Mouse (Mus musculus) monocyte, adult 59 days (primary cell): ENCODE measurements around the gene Trpc3. TPM values are rescaled to one million over a fixed set of nuclear protein-coding genes. Genes with fewer than 3 reads are reported as not detected.

Experiments used
- total RNA-seq, 2 experiments: library from RNA; stranded (reverse); gene quantifications; one replicate each; pipeline ENCODE4 v1.2.4; 2023

Gene Trpc3
- under 1 TPM in 1 of 2 experiments, not detected in 1; 0.91 TPM for total RNA-seq

DNA sequence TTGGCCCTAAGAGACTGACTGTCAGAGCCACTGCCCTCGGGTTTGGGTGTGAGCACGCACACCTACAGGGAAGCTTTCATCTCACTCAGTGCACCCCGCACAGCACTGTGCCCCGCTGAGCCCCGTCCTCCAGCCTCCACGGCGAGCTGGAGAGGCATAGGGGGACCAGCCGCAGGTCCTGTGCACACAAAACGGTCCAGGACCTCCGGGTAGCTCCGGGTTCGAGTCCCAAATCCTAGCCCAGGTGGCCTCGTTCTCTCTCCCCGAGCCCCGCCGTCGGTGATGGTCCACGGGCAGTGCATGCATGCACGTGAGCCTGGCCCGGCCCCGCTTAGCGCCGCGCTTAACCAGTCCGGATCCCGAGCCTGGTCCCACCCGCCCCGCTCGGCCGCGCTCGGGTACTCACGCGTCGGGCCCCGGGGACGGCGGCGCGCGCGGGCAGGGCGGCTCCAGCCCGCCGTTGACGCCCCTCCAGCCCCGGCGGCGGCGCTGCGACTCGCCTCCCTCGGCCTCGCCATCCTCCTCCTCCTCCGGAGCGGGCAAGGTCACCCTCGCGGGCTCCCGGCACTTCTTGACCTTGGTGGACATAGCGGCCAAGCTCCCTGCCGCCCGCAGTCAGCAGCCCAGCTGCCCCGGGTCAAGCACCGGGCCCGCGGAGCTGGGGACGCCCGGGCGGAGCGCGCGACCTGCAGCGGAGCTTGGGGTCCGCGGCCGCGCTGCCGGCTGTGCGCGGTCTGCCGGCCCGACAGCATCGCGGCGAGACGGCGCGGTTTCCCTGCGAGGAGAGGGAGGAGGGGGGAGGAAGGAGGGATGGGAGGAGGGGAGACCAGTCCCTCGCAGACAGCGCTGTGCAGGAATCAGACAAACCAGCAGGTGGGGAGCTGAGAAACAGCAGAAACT lies at the start of gene Trpc3:
Trpc3 (minus strand) TSS at position 776 of the 900 bp plus-strand sequence.

DNA sequence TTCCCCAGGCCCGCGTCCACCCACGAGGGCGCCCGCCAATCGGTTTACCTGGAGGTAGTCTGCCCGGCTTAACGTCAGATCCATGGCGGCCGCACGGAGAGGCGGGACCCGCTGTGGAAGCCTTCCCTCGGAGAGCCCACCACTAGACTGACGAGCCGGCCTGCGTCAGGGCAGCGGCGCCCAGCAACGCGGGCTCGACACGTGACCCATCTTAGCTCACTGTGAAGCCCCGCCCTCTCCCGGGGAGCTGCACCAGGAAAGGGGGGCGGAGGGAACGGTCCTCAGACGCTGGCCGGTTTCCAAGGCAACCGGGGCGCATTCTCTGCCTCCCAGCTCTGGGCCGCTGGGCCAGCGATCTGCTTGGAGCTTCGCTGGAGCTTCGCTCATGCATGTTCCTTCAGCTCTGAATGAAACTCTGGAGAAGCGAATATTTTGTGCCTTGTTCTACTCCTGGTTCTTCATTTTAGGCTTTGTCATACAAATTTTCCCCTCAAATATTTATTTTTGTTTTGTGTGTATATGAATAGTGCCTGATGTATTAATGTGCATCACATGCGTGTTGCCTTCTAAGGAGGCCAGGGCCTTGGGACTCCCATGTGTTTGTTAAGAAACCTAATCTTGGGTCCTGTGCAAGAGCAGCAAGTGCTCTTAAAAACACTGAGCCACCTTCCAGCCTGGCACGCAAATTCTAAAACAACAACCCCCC lies 76.6 kb downstream of the Trpc3 start, which contains the start of gene Bbs7:
Bbs7 (minus strand) TSS at position 276 of the 706 bp plus-strand sequence.

DNA sequence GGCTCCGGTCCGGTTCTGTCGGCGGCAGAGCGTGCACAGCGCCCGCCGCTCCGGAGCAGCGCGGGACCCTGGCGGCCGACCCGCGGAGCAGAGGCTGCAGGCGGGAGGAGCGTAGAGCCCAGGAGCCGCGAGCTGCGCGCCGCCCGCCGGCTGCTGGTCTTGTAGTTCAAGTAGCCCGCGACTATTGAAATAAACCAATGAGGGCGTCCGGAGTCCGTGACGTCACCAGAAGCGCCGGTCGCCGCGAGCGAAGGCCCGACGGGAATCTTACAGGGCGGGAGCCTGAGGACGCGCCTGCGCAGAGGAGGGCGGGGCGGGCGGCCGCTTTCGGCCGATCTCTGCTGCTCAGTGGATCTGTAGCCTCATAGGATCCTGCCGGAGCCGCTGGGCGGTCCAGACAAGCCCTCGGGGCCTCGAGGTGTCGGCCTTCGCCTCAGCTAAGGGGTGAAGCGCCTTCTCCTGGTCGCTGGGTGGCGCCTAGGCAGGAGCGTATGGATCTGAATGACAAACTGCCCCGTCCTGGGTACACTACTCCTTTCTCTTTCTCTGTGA lies 118.1 kb downstream of the Trpc3 start, which contains the start of gene Ccna2:
Ccna2 (minus strand) TSS at position 324 of the 552 bp plus-strand sequence.

Other genes with a start within 250 kb of the Trpc3 start
- 100 to 1,000 TPM; 347 to 359 TPM for gene Anxa5, start 214.3 kb downstream of the Trpc3 start, total RNA-seq
- not detected for gene 1810062G17Rik, start 214.2 kb downstream of the Trpc3 start, total RNA-seq
- gene Gm11549, start 168.4 kb downstream of the Trpc3 start, total RNA-seq: not detected
- 10 to 100 TPM; 18.7 to 21.6 TPM for gene Exosc9, start 137.6 kb downstream of the Trpc3 start, total RNA-seq
- 1 to 10 TPM; 1.5 to 1.9 TPM for gene Ccna2, start 118.0 kb downstream of the Trpc3 start, total RNA-seq
- gene Bbs7, start 76.7 kb downstream of the Trpc3 start, total RNA-seq: 1 to 10 TPM; 2.0 to 2.8 TPM
- gene 4932438A13Rik, start 172.9 kb upstream of the Trpc3 start, total RNA-seq: 10 to 100 TPM; 67.7 to 68.2 TPM